Mouse (Mus musculus) lung, adult 18-20 months (tissue): ENCODE results near the gene Fam170b.

Experiments used
- DNase-seq, 2 experiments: peaks; one replicate each; pipeline ENCODE4 v3.0.0; 2022; ENCODE audit warnings: mixed read lengths in 2 of 2

Gene Fam170b

GRCm38 (mm10) chr14:32827994-32828650 lies 5.6 kb upstream of the Fam170b start:
- peak; percentile 22 to 47 for DNase-seq

GRCm38 (mm10) chr14:32835181-32835580 lies 1.4 kb downstream of the Fam170b start:
- no peak for DNase-seq

DNA sequence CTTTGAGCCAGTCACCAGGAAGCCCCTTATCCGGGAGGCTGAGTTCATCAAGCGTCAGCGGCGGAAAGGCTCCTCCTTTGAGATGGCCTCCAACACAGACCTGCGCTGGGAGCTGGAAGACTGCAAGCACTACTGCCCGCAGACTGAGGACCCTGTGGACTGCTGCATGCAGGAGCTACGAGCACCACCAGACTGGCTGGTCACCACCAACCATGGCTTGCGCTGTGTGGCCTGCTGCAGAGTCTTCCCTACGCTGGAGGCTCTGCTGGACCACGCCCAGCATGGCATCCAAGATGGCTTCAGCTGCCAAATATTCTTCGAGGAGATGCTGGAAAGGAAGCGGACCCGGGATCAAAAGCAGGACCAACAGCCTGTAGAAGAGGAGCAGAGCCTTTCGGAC lies 1.8 kb downstream of the Fam170b start:
- DNase-seq, result no peak

GRCm38 (mm10) chr14:32836191-32836590 lies 2.4 kb downstream of the Fam170b start:
- DNase-seq, result no peak

DNA sequence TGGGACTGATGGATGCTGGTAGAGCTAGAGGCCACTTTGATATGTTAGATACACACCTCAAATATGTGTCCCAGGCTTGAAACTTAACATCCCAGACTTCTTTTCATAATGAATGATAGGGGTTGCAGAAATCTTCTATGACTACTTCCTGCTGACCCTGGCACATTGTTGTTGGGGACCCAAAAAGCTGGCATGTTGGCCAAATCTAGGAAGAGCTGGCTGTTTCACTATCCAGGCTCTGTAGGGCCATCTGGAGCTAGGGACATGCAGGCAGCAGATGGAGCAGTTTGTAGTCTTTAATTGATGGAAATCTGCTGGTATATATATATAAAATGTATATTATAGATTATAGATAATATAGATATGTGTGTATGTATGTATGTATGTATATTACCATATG lies 8.3 kb downstream of the Fam170b start:
- no peak for DNase-seq

- DNase-seq, result no peak
These were observed 20.3 kb downstream of the Fam170b start for GRCm38 (mm10) chr14:32854059-32854458.

GRCm38 (mm10) chr14:32856246-32856645 lies 22.5 kb downstream of the Fam170b start:
- no peak for DNase-seq

- peak; percentile 47 to 58 for DNase-seq
These were observed 23.0 kb downstream of the Fam170b start, which contains the start of gene Vstm4 for GRCm38 (mm10) chr14:32856681-32857328. Gene Vstm4 (plus strand): TSS chr14:32856756.

DNA sequence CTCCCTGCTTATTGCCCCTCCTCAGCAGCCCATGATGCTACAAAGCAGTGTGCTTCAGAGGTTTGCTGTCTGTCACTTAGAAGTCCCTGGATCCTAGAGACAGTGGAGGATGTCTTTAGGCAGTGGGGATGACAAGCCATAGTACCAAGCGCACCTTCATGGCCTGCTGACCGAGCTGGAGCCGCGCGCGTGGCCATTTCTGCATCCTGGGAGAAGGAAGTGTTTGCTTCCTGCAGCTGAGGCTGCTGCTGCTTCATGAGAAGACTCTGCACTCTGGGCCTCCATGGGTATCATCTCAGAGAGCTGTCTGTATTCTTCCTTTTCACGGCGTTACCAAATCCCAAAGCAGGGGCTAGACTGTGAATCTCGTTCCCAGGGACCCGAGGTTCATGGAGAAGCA lies 24.6 kb downstream of the Fam170b start:
- DNase-seq, result no peak

DNA sequence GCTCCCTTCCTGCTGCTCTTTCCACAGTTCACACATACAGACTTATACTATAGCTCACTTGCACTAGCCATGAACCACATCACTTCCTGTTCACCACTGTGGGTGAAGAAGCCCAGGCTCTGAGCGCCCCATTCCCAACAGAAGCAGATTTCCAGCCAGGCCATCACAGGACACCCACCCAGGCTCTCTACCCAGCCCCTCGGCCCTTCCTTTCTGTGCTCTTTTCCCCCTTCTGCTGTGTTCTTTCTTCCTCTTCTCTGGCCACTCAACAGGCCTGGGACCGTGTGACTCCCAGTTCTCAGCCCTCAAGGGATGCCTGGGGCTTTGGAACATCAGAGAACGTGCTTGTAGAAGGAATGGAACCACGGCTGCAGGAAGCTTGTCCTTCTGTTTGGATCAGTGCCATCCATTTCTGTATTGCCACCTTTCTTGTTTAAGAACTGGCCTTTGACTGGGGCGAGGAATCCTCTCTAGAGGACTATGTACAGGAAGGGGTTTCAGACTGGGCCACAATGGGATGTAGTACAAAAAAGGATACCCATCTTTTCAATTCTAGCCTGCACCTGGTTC lies 25.3 kb downstream of the Fam170b start:
- DNase-seq, result no peak

- no peak for DNase-seq
These were observed 26.2 kb downstream of the Fam170b start for GRCm38 (mm10) chr14:32859831-32860569.

GRCm38 (mm10) chr14:32861149-32861581 lies 27.4 kb downstream of the Fam170b start:
- DNase-seq, result no peak

DNA sequence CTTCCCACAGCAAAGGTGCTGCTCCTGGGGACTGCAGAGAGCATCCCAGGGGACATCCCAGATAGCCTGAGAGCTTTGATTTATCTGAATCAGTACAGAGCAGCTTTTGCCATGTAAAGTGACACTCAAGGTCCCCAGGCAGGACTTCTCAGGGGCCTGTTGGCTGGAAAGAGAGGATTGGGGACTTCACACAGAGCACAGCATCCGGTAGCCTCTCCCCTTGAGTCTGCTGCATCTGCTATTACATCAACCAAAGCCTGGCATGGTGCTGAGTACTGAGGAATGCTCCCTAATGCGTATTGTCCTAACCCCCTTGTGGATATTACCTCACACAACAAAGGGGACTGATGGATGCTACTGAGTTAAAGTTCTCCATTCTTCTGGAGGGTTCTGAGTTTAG lies 27.9 kb downstream of the Fam170b start:
- DNase-seq, result no peak

GRCm38 (mm10) chr14:32865331-32865730 lies 31.6 kb downstream of the Fam170b start:
- DNase-seq, result no peak

DNA sequence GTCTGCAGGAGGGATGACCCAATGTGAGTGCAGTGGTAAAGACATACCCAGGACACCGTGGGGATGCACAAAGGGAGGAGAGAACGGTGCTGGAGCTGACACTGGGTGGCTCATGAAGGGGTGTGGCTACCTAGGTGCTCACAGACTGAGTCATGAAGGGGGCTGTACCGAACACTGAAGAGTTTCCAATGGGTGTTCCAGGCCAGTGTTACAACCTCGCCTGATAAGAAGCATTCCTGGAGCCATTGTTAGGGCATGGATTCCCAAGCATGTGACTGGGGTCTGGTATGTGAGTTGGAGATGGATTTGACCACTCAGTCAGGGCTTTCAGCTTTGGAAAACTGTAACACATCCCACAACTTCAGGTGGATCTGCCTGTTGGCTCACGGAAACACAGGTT lies 38.2 kb downstream of the Fam170b start:
- DNase-seq, result no peak

GRCm38 (mm10) chr14:32877549-32877948 lies 43.8 kb downstream of the Fam170b start:
- DNase-seq, result no peak

DNA sequence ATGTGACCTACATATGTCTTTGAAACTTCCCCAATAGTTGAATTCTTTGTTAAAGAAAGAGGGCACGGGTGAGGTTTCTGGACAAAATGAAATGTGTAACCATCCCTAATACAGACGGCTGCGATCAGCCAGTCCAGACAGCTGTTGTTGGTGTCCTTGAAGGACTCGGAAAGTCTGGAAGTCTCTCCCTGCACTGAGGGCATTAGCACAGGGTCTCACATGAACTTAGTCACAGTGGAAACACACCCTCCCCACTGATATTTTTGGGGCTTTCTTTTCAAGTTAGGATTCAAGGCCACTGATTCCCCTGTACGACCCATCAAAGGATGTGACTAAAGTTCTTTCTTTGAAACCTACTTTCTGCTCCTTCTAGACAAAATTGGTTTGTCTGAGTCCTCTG lies 46.6 kb downstream of the Fam170b start:
- no peak for DNase-seq

DNA sequence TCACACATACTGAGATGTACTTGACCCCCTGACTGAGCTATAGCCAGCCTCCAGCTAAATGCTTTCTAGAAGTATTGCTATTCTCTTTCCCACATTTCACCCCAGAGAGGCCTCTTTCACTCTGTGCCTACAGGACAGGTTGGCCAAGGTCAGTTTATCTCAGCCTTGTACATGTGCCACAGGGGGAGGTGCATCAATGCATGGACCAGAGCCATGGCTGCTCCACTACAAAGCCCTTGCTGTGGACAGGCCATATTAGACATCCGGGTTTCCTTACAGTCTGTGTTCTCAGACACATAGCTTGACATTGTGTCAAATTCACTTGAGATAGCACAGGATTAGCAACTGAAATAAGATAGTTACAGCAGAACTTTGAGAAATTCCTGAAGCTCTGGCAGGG lies 47.9 kb downstream of the Fam170b start:
- DNase-seq, result no peak
